Mouse (Mus musculus) megakaryocyte progenitor cell, adult 5-6 weeks (primary cell): ENCODE data around the gene Naa16. TPM values are rescaled to one million over a fixed set of nuclear protein-coding genes. Genes with fewer than 3 reads are reported as not detected.

Source experiments
- ATAC-seq: replicated peaks from 2 replicates; pipeline ENCODE4 v1.8.0; 2016; ENCODE audit warnings: mild to moderate bottlenecking, moderate TSS enrichment, inconsistent platforms; ENCODE audit not compliant: poor library complexity
- total RNA-seq, 2 experiments: library from RNA; stranded (forward) in 1 of 2; stranded (reverse) in 1 of 2; fragments of 157-497, 149-512 nt in 1 of 2; fragments of 200-1000 nt in 1 of 2; gene quantifications; 2 replicates each; pipeline versions ENCODE4 v1.2.3 to v1.2.4; 2015 to 2017

The Naa16 gene
- total RNA-seq, 2 experiments from 2014 or later: 30.7 to 71.2 TPM

- ATAC-seq: peak; percentile 7
These were observed 89.8 kb downstream of the Naa16 start for GRCm38 (mm10) chr14:79300641-79301350.

GRCm38 (mm10) chr14:79299796-79300195, 90.8 kb downstream of the Naa16 start:
- ATAC-seq: no peak

GRCm38 (mm10) chr14:79299230-79299629, 91.3 kb downstream of the Naa16 start:
- ATAC-seq: no peak

GRCm38 (mm10) chr14:79298314-79298992, 92.1 kb downstream of the Naa16 start:
- ATAC-seq: no peak

- no peak for ATAC-seq
These were observed 93.7 kb downstream of the Naa16 start for GRCm38 (mm10) chr14:79296836-79297235.

- peak; percentile 11; the same call in 1 of the 2 replicates for ATAC-seq
These were observed 94.4 kb downstream of the Naa16 start for GRCm38 (mm10) chr14:79296201-79296600.

GRCm38 (mm10) chr14:79295579-79295978, 95.0 kb downstream of the Naa16 start:
- no peak for ATAC-seq

GRCm38 (mm10) chr14:79294950-79295349, 95.6 kb downstream of the Naa16 start:
- ATAC-seq: peak; percentile 45

- no peak for ATAC-seq
These were observed 96.3 kb downstream of the Naa16 start for GRCm38 (mm10) chr14:79294051-79294814.

- ATAC-seq: peak; percentile 33
These were observed 97.3 kb downstream of the Naa16 start for GRCm38 (mm10) chr14:79293119-79293780.

- peak; percentile 20; the same call in 1 of the 2 replicates for ATAC-seq
These were observed 98.9 kb downstream of the Naa16 start for GRCm38 (mm10) chr14:79291629-79292028.

GRCm38 (mm10) chr14:79290683-79291425, 99.7 kb downstream of the Naa16 start:
- peak; percentile 16 for ATAC-seq

- peak; percentile 43 for ATAC-seq
These were observed 100.7 kb downstream of the Naa16 start for GRCm38 (mm10) chr14:79289909-79290308.

GRCm38 (mm10) chr14:79288280-79288679, 102.3 kb downstream of the Naa16 start:
- peak; percentile 53 for ATAC-seq

GRCm38 (mm10) chr14:79287251-79287863, 103.2 kb downstream of the Naa16 start:
- 0 out of 2 replicates have a peak, but pooled peaks have one; percentile 3 for ATAC-seq

- no peak for ATAC-seq
These were observed 105.0 kb downstream of the Naa16 start for GRCm38 (mm10) chr14:79285549-79285948.

- no peak for ATAC-seq
These were observed 106.0 kb downstream of the Naa16 start for GRCm38 (mm10) chr14:79284616-79285015.

GRCm38 (mm10) chr14:79283952-79284351, 106.6 kb downstream of the Naa16 start:
- no peak for ATAC-seq

- 0 out of 2 replicates have a peak, but pooled peaks have one; percentile 26 for ATAC-seq
These were observed 108.6 kb downstream of the Naa16 start for GRCm38 (mm10) chr14:79281894-79282553.
